Mouse (Mus musculus) fibroblast of lung, adult 2 months (primary cell): ENCODE data around the gene Cwc27.

ENCODE experiments used
- DNase-seq: peaks from one replicate; pipeline ENCODE4 v3.0.0-alpha.2; 2011; ENCODE audit warnings: low read depth

Cwc27 gene

DNA sequence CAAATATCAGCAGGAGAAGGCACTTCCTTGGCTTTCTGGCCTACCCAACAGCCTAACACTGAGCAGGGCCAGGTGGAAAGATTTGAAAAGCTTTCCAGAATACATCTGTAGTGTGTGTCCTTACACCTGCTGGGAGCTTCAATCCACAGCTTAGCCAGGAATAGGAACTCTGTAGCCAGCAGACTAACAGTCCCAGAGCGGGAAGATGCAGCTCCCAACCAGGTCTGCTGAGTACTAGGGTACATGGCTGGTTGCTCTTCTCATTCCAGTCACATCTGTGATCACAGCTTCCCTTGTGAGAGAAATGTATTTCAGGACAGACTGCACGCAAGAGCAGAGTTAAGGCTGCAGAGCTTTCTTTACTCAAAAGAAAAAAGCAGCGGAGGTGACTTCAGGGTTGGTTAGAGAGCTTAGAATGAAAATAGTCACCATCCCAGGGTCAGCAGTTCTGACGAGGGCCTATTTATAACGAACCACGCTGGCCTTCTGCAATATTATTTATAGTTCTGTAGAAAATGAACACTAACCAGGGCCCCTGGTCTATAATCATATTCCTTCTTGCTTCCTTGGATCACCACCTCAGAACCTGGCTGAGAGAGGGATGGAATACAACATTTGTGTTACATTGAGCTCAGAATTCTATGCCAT is 171.0 kb downstream of the Cwc27 start:
- DNase-seq = no peak

DNA sequence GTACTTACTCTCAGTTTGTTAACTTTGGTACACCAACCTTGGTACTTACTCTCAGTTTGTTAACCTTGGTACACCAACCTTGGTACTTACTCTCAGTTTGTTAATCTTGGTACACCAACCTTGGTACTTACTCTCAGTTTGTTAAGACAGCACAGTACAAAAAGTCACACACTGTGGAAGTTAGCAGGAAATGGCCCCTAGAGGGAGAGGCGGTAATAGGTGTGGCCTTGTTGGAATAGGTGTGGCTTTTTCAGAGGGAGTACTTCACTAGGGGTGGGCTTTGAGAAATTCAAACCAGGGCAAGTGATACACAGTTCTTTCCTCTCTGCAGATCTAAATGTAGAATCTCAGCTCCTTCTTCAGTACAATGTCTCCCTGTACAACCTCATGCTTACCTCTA is 172.8 kb downstream of the Cwc27 start:
- no peak for DNase-seq

DNA sequence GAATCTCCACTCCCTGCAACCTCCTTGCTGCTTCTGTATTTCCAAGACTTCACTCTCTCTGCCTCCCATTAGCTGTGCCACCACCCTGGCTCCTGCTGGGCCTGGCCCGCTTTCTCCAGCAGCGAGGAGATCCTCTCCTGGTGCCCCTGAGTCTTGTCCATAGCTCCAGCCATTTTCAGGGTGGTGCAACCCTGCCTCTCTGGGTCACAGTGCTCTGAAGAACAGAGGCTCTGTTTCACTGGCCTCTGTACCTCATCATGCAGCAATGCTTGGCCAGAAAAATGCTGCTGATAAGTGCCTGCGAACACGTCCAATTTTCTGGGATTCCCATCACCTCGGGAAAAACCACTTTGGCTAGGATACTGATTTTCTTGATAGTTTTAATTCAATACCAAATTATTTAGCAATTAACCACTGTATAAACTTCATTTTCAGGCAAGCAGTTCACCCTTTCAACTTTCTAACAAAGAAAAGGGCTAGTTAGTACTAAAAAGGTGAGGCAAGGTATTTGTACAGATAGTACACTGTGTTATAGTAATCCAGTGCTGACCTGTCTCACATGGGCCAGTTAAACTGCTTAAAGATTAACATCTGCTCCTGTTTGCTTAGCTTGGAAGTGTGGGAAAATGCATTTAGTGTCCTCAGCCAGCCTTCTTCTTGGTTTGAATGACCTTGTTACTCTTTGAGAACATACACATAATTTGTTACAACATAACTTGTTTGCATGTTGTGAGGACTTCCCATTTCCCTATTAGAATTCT is 176.1 kb downstream of the Cwc27 start:
- DNase-seq = no peak

DNA sequence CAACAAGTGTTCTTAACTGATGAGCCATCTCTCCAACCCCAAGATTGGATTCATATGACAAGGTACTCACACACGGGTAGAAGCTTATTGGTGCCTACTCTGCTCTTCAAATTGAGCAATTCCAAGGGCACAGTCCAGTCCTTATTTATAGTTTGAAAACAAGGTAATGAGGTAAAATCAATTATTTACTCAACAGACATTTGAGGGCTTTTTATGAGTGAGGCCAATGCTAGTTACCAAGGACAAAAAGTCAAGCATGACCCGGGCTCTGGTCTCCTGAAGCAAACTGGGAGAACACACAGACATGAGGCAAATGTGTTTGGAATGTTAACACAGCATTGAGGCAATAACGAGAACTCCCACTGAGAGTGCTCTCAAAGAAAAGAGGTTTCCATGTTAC is 178.0 kb downstream of the Cwc27 start:
- DNase-seq = no peak

DNA sequence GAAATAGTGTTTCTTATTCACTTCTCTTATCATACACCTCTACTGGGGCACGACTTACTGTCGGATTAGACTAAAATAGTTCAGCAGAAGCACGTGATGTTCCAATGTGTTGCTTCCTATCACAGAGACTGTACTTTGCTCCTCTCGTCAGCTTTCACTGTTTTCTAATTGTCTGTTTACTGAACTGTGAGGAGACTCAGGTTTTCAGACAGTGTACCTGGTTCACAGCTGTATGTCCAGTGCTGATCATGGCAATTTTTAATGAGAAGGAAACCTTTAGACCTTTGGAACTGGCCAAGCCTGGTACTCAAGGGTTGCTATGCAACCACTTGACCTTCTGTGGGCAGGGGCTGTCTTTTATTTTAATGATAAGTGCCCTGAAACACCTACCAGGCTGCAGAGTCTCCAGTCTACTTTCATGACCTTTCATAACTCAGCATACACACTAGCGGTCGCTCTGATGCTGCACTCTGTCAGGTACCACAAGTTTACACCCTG is 180.9 kb downstream of the Cwc27 start:
- DNase-seq = no peak

DNA sequence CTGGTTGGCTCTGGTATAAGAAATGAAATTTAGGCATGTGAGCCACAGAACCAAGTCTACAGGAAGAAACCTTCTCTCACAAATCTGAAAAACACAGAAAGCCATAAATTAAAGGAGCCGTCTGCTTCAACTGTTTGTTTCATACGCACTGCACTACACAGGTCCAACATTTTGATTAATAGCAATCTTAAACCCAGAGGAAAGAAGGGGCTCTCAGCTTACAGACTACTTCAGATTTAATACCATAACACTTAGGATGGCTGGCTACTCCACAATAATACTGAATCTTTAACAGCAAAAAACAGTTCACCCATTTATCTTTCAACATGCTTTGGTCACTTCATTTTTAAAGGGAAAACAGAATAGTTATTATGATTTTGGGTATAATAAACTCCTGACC is 182.2 kb downstream of the Cwc27 start:
- DNase-seq = no peak

DNA sequence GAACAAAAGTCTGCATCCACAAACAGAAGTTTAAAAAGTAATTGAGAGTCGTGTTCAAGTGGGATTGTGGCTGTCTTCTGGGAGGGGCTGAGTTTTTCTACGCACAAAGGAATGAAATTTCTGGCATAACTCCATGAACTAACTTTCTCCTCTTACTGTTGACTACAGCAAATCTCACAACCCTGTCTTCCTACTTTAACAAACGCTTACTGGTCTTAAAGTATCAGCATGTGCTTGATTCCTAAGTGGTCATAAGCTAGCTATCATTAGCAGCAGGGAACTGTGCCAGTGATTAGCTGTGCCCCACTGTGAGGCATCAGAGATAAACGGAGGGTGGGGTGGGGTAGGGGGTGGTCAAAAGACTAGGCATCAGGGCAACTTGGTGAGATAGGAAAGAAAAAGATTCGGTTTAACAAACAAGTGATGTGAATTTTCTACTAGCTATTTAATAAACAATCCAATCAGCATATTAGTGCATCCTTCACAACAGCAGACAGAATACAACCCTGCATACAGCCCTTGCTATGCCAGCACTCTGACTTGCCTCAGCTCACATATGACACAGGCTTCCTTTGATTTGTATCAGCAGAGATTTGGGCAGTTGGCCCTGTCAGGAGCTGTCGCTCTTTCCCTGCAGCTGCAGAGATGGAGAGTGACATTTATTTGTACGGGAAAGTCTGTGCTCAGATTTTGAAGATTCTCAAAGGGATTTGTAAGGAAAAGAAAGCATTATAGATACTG is 184.3 kb downstream of the Cwc27 start:
- no peak for DNase-seq

DNA sequence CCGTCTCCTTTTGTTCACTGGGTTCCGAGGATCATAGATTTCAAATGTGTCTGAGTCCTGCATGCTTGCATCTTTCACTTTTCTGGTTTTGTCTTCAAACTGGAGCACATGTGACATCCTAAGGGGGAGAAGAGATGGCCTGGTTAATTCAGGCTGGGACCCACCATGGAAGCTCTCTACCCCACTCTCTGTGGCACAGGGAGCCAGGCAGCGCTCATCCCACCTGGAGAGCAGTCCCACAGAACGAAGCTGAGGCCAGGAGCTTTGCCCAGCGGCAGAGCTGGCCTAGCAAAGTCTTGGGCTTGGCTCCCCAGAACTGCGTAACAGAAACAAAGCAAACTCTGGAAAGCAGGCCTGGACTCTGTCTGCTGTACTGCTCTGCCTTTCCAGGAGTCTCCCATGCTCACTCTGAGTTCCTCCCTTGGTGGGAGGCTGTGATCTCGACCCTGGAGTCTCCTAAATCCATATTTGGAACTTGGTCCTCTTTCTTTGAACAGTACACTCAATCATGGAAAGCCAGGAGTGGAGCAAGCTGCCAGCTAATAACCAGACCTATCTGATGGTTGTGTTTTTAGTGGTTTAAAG is 185.2 kb downstream of the Cwc27 start:
- DNase-seq = no peak

DNA sequence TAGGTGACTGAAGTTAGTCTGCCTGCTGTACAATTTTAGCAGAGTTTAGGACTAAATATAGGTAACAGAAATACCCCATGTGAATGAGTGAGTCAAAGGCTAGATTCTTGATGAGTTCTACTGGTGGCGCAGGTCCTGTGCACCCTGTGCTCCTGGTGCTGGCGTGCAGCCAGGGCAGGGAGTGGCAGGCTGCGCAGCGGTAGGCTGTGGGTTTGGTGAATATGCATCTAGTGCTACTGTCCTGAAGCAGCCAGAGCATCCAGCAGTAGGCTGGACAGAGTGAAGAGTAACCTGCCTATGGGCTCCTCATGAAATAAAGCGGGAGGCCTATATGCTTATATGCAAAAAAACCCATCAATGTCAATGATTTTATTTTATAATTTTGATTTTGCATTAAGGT is 186.1 kb downstream of the Cwc27 start:
- DNase-seq = no peak

DNA sequence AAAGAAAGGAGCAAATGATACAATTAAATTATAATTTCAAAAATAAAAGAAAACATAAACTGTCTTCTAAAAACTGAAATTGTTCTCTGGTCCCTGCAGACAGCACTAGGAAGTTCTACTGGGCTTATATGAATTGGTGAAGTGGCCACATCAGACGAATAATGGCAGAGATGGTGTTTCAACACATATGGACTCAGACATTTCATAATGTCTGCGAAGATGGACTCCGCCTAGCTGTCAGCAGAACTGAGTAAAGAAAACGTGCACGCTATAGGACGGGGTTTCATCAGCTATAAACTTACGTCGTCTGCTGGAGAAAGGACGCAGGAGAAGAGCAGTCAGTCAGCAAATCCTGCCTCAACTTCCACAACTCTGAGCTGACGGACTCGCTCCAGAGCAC is 187.3 kb downstream of the Cwc27 start:
- no peak for DNase-seq

DNA sequence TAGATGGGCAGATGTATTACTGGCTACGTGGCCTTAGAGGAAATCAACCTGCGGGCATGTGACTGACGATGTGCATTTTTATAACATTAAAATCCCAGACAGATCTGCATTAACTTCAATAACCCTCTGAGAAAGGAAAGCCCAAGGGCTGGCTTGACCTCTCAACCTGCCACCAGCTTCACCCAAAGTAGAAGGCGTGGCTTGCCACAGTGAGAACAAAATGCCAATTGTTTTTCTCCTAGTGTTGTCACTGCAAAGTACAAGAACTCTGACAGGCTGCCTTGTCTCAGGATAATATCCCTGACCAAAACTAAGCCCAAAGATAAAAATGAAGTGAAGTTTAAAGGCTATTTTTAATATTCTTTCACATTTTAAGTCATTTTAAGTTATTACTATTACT is 188.9 kb downstream of the Cwc27 start:
- DNase-seq = no peak

DNA sequence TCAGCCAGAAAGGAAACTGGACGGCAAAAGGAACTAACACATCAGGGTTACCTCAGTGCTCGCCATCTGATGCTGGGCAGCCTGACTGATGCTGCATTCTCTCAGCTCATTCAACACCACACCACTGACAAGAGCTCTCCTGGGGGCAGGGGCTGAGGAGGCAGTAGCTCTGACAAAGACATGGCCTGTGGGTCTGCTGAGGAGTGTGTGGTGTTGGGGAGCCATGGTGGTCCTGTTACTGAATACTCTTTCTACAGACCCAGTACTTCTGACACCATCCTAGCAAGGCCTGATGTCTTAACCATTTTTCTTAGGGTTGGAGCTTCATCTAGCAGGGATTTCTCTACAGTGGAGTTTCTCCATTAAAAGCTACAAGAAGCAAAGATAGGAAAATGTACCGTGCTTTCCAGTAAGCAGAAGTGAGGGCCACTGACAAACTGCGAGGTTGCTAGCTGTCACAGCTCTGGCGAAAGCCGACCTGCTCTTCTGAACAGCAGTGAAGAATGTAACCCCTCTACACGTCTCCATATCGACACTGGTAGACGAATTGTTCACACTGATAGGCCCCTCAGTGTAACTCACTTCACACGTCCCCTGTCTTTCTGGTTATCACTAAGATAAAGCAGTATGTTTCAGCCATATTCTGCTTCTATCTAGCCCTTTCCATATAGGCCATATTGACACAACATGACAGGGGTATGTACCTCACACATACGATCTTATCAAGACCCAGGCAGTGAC is 189.6 kb downstream of the Cwc27 start:
- DNase-seq = no peak

DNA sequence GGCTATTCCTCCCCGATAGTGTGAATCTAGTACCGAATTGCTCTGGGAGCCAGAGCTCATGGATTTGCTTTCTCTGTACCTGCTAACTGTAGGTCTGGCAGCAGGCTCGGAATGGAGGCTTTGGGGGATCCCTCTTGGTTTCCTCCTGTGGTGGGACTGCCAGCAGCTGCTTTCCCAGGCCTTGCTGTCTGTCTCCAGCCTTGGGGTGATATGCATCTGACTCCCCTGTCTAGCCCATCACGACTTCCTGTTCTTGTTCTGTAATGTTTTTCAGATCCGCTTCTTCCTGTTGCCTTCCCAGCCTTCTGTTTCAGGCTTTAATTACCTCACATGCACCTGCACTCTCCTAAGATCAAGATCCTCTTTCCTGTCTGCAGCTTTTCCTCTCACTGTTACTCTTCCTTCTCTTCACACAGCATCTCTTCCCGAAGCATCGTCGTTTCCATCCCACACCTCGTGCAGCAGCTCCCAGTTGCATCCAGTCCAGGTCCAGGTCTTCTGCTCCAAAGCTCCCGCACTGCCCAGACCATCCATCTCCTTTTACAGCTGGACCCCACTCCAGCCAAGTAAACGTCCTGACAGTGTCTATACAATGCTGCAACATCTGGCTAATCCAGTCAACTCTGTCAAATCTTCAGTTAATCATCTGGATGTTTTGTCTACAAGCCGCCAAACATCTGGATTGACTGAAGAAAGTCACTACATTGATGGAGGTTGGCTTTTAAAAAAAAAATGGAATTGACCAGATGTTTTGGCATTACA is 193.6 kb downstream of the Cwc27 start:
- no peak for DNase-seq

DNA sequence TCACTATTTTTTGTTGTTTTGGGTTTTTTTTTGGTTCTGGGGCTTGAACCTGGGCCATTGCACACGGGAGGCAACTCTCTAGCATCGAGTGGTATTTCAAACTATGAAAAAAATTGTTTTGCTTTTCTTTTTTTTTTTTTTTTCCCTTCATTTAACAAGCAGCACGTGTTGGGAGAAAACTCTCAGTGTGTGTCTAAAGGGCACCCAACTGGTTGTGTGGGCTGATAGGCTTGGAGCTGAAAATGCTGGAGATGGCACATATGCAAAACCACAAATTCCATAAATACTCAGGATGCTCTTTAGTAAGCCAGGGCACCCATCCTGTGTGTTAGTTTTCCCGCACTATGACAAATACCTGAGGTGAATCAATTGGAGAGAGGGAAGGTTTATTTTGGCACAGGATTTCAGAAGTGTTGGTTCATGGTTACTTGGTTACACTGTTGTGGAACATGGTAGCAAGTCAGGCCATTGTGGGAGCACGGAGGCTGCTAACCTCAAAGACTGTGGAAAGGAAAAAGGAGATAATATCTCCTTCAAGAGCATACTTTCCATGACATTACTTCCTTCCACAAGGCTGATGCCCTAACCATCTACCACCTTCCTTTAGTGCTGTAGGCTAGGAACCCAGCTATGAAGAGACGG is 194.7 kb downstream of the Cwc27 start:
- peak; percentile 86 for DNase-seq

DNA sequence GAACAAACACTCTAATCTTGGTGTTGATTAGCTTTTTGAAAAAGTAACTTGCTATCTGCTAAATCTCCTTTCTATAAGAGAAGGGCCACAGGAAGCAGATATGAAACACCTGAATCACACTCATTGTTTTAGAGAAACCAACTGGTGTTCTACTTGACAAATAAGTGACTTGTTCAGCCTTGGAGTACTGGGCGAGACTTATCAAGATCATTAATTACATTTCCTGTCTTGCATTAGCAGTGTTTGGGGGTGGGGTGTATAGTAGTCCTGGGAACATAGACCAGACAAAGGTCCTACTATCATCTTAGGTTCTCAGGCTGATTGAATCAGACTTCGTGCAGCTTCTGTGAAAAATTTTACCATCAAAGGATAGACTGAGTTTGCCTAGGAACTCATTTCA is 196.5 kb downstream of the Cwc27 start:
- DNase-seq = no peak

DNA sequence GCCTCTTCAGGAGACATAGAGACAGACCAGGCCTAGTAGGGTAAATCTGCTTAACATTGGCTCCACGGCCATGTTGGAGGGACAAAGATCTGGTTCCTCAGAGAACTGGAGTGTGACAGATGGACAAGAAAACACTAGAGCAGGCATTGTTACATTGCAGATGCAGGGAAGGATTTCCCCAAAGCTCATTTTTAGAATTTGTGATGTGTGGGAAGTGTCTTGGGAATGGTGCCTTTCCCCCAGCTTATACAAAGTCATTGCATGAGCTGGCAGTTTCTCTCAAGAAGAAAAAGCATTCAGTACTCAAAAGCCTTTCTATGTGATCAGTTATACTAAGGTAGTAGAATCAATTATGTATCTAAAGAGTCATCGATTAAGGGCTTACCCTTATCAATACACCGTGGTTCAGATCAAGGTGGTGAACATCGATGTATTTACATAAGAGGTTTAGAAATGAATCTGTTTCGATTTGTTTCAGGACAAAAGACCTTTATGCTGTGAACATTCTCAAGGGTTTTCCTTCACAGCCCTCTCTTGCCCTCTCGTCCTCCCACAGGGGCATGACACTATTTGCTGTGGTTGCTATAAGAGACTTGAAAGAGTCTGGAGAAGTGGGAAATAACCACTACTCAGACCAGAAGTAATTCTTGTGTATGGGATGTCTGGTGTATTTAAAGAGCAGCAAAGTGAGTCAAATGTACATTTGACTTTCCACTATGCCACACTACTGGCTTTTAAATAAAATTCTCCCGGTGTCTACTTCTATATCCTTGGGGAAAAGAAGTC is 197.2 kb downstream of the Cwc27 start:
- DNase-seq = no peak

DNA sequence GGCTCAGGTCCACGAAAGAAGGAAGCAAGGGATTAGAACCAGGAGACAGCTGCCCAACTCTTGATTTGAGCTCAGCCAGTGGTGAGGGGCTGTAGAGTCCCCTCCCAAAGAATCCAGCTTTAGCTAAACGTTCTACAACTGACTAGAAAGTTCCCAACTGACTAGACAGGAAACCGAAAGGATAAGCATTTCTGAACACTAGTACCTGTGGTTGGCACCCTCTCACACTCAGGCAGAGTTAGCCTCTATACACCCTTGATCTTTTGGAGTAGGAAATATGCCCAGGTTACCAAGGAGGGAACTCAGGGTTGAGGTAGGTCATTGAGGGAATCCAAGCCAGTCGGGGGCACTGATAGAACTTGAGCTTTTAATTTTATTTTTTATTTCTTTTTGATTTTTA is 199.7 kb downstream of the Cwc27 start:
- no peak for DNase-seq

DNA sequence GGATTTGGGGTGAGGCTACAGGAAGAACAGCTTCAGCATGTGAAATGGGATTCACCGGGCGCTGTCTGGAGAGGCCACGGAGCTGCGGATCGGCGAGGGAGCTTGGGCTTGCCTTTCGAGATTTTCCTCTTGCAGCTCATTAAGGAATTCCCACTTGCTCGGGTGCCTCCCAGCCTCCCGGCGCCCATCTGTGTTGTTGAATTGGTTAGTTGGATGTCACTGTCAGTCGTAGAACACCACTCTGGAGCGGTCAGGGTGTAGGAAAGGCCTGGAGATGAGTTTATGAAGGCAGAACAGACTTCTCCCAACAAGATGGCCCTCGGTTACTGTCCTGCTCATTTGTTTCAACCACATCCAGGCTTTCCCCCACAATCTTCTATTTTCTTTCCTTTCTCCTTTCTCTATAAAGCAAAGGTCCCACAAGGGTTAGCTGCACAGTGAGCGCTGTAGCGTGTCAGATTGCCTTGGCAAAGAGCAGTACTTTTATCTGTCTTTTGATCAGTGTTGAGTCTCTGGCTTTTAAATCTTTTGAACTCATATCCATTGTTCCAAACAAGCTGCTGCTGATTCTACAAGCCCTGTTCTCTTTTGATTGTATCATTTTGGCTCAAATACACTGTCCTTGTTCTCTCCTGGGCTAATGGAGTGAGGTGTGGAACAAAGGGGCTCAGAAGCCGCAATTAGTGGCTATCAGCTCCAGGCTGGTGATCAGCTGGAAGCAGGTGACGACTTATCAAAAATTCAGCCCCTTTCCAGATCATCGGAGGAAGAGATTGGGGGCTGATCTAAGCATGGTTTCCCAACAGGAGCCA is 200.7 kb downstream of the Cwc27 start:
- DNase-seq = no peak

DNA sequence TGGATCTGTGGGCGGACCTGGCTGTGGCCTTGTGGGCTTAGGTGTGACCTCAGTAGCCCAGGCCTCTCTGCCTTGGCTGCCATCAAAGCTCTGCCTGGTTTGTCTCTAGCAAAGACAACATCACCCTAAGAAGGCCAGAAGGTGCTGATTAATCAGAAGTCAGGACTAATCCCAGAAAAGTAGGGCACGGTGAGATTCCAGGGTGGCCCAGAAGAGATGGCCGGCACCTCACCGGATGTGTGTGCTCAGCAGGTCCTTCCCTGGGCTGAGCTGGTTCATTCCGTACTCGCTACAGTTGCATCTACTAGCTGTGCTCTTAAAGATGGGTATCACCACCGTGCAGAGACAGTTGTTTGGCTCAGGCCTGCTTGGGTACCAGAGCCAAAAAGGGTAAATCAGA is 201.8 kb downstream of the Cwc27 start:
- no peak for DNase-seq
